Comparison of ENCODE assay signal across 20 mouse cellular contexts in the genomic region with DNA sequence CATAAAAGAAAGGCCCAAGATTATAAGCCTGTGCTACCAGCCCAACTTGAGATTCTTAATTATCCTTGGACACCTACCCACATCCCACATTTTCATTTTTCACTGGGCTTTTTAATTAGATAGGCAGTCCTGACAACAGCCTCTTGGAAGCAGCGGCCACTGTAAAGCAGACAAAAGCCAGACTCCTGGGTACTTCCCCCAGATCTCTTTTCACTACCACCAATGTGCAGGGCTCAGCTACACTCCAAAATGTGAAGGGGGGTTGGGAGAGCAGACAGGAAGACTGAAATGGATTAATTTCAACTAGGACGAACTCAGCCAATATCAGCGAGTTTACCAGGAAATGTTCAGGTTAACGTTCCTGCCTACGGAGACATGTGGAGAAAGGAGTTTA.
DNase-seq lines count a peak whose midpoint lies in the region; ATAC-seq and TF ChIP-seq lines count a peak whose summit lies in the region.
"Had no signal": no experiment of that assay in that cellular context is flagged by ENCODE, and none has a peak within 500 bp of the region (broad histone marks: within the 10 kb centered on the region; RNA-seq: fewer than 3 reads in every experiment).

No protein-coding gene starts in this region.

- peaks cover 46% of the 10 kb centered on the region for H3K4me1 ChIP-seq in forebrain, embryonic 10.5 days
- H3K4me1 ChIP-seq in forebrain, postnatal 0 days (ENCODE audit: insufficient read depth), result no peaks in the 10 kb centered on the region
- peaks cover 50% of the 10 kb centered on the region for H3K4me1 ChIP-seq in heart, embryonic 15.5 days (replicated peaks)
- H3K4me1 ChIP-seq in forebrain, embryonic 12.5 days, result peaks cover 25% of the 10 kb centered on the region; the same call in 1 of the 2 replicates
- H3K4me1 ChIP-seq in small intestine, adult 2 months (ENCODE audit: control insufficient read depth, insufficient read depth, insufficient read length, low read length), result no peaks in the 10 kb centered on the region
- H3K4me1 ChIP-seq: neural tube, embryonic 12.5 days had no signal

- no peak for ATAC-seq in forebrain, postnatal 0 days
- no peak for ATAC-seq in heart, embryonic 15.5 days (replicated peaks; ENCODE audit: insufficient number of reproducible peaks, insufficient read depth, low FRiP score, low read depth)
- 0 out of 2 replicates have a peak, but pooled peaks have one; percentile 49 for ATAC-seq in forebrain, embryonic 12.5 days (ENCODE audit: low FRiP score)
- ATAC-seq in erythroblast, adult 5-6 weeks (replicated peaks; ENCODE audit: low FRiP score, poor library complexity, severe bottlenecking), result no peak
- ATAC-seq: activated CD4-positive, CD25-positive, alpha-beta regulatory T cell, adult 4 months had no signal

- TF ChIP-seq POLR2A in small intestine, adult 2 months (IDR thresholded peaks at IDR 0.05; ENCODE audit: low read depth, low read length), result no peak

- H3K27ac ChIP-seq in forebrain, embryonic 10.5 days, result peak overlapping the region; percentile 67
- no peak overlapping the region for H3K27ac ChIP-seq in forebrain, postnatal 0 days (ENCODE audit: low read depth, low read length)
- peak overlapping the region; percentile 82 for H3K27ac ChIP-seq in heart, embryonic 15.5 days
- 0 out of 2 replicates have a peak overlapping the region, but pooled peaks have one; percentile 53 for H3K27ac ChIP-seq in forebrain, embryonic 12.5 days
- peak overlapping the region; percentile 23; the same call in 1 of the 2 replicates for H3K27ac ChIP-seq in small intestine, adult 2 months (ENCODE audit: insufficient read depth, low read depth, low read length)
- H3K27ac ChIP-seq: hindbrain, embryonic 13.5 days; neural tube, embryonic 12.5 days had no signal

- no peaks in the 10 kb centered on the region for H3K36me3 ChIP-seq in forebrain, embryonic 10.5 days (replicated peaks)
- H3K36me3 ChIP-seq in forebrain, postnatal 0 days (ENCODE audit: insufficient read depth), result no peaks in the 10 kb centered on the region
- H3K36me3 ChIP-seq in heart, embryonic 15.5 days, result peaks cover 4% of the 10 kb centered on the region; the same call in 1 of the 2 replicates
- no peaks in the 10 kb centered on the region for H3K36me3 ChIP-seq in forebrain, embryonic 12.5 days (replicated peaks)
- H3K36me3 ChIP-seq in small intestine, adult 2 months (ENCODE audit: control insufficient read depth, insufficient read depth, low read length), result no peaks in the 10 kb centered on the region
- H3K36me3 ChIP-seq: hindbrain, embryonic 13.5 days; neural tube, embryonic 12.5 days had no signal

- H3K9me3 ChIP-seq in forebrain, embryonic 10.5 days, result no peaks in the 10 kb centered on the region
- no peaks in the 10 kb centered on the region for H3K9me3 ChIP-seq in forebrain, postnatal 0 days (ENCODE audit: low read length)
- H3K9me3 ChIP-seq in heart, embryonic 15.5 days (replicated peaks), result no peaks in the 10 kb centered on the region
- H3K9me3 ChIP-seq in forebrain, embryonic 12.5 days, result no peaks in the 10 kb centered on the region
- H3K9me3 ChIP-seq: hindbrain, embryonic 13.5 days; megakaryocyte, embryonic 14.5 days; neural tube, embryonic 12.5 days had no signal

- no peaks in the 10 kb centered on the region for H3K27me3 ChIP-seq in forebrain, embryonic 10.5 days (ENCODE audit: poor library complexity, severe bottlenecking)
- H3K27me3 ChIP-seq in forebrain, postnatal 0 days (ENCODE audit: insufficient read depth, low read length), result no peaks in the 10 kb centered on the region
- no peaks in the 10 kb centered on the region for H3K27me3 ChIP-seq in heart, embryonic 15.5 days
- no peaks in the 10 kb centered on the region for H3K27me3 ChIP-seq in forebrain, embryonic 12.5 days
- H3K27me3 ChIP-seq in small intestine, adult 2 months (ENCODE audit: control insufficient read depth, insufficient read depth, low read length), result no peaks in the 10 kb centered on the region
- H3K27me3 ChIP-seq: CH12.LX; neural tube, embryonic 12.5 days had no signal

- WGBS in forebrain, embryonic 10.5 days, result 74% methylated on average over 5 of the region's 5 CpGs
- WGBS in forebrain, postnatal 0 days, result 37% methylated on average over 5 of the region's 5 CpGs
- WGBS in heart, embryonic 15.5 days, result 38% methylated on average over 5 of the region's 5 CpGs
- 47% methylated on average over 5 of the region's 5 CpGs for WGBS in forebrain, embryonic 12.5 days
- WGBS in small intestine, adult 2 months, result 79% methylated on average over 5 of the region's 5 CpGs

- no peak for TF ChIP-seq CTCF in forebrain, postnatal 0 days (IDR thresholded peaks at IDR 0.05; ENCODE audit: low read depth)
- no peak for TF ChIP-seq CTCF in small intestine, adult 2 months (IDR thresholded peaks at IDR 0.05; ENCODE audit: extremely low read depth, insufficient read length, insufficient replicate concordance, low read depth, low read length)

- H3K4me3 ChIP-seq in forebrain, embryonic 10.5 days, result no peak overlapping the region
- H3K4me3 ChIP-seq in forebrain, postnatal 0 days (ENCODE audit: low read depth, low read length), result no peak overlapping the region
- H3K4me3 ChIP-seq in heart, embryonic 15.5 days, result no peak overlapping the region
- no peak overlapping the region for H3K4me3 ChIP-seq in forebrain, embryonic 12.5 days (replicated peaks)
- no peak overlapping the region for H3K4me3 ChIP-seq in small intestine, adult 2 months (ENCODE audit: low read depth, low read length)
- H3K4me3 ChIP-seq: hindbrain, embryonic 13.5 days; megakaryocyte, embryonic 14.5 days; neural tube, embryonic 12.5 days had no signal

- no peak overlapping the region for H3K9ac ChIP-seq in forebrain, postnatal 0 days
- 0 out of 2 replicates have a peak overlapping the region, but pooled peaks have one; percentile 36 for H3K9ac ChIP-seq in heart, embryonic 15.5 days
- H3K9ac ChIP-seq in forebrain, embryonic 12.5 days, result no peak overlapping the region
- H3K9ac ChIP-seq: hindbrain, embryonic 13.5 days; neural tube, embryonic 12.5 days had no signal

- H3K4me2 ChIP-seq in forebrain, postnatal 0 days (ENCODE audit: low read depth), result no peak overlapping the region
- H3K4me2 ChIP-seq in heart, embryonic 15.5 days, result peak overlapping the region; percentile 56
- H3K4me2 ChIP-seq in forebrain, embryonic 12.5 days, result no peak overlapping the region
- H3K4me2 ChIP-seq: hindbrain, embryonic 13.5 days; neural tube, embryonic 12.5 days had no signal

- DNase-seq in forebrain, embryonic 10.5 days (ENCODE audit: extremely low spot score, low spot score), result no peak
- DNase-seq in forebrain, postnatal 0 days, result no peak
- DNase-seq in heart, postnatal 25 days (ENCODE audit: low spot score), result no peak
- DNase-seq in layer of hippocampus, postnatal 10 days (ENCODE audit: low spot score in 2 of 2), result no peak
- DNase-seq: adrenal gland, postnatal 25 days; cerebellum, postnatal 25 days; gastrocnemius, postnatal 10 days; kidney, adult 18-20 months; kidney, postnatal 14 days; lung, adult 18-20 months; right cerebral cortex, postnatal 25 days had no signal

- intact Hi-C loops in heart, postnatal 25 days (cut with DNase I), result no loop called here
